Mouse (Mus musculus): ENCODE data around the gene Samd4.
A peak's percentile ranks its signal among the peaks of the same experiment; 100 is the strongest.

Samd4 gene

DNA sequence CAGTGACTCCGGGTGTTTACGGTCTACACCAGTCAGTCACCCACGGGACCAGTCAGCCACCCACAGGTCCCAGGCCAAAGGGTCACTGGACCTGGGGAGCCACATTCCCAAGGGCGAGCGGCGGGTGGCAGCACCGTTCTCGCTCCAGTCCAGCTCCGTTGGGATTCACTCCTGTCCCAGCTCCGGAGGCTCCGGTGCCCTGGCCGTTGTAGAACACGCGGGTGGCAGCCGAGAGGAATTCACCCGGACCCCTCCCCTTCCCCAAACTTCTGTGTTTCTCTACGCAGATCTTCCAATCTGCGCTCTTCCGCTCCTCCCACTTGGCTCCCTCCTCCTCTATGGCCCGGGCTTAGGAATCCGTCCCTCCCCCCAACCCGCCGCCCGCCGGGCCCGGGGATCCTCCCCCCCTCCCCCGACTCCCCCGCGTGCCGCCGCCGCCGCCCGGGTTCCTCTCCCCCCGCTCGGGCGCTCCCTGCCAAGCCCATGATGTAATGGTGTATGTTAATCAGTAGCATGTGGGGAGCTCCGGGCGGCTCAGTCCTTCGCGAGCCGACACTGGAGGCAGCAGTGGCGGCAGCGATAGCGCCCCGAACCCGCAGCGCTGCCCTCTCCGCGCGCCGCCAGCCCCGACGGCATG, at the start of gene Samd4:
TSS of gene Samd4 (plus strand) at position 424 of the 637 bp plus-strand sequence.
- Histone ChIP-seq H3K4me3 (replicated peaks; ENCODE audit: low read length) (peak within 1 kb of the TSS; percentile 81), H3K4me1 (replicated peaks; ENCODE audit: low read depth, low read length) (peaks cover 24% of the 10 kb centered on the region), H3K36me3 (ENCODE audit: insufficient read depth, low read length) (no peaks in the 10 kb centered on the region), H3K27me3 (ENCODE audit: insufficient read depth, low read length) (peaks cover 64% of the 10 kb centered on the region), H3K9me3 (ENCODE audit: low read length) (no peaks in the 10 kb centered on the region)
- no peak for TF ChIP-seq NANOG (IDR thresholded peaks at IDR 0.05; ENCODE audit: borderline replicate concordance, low read length)

DNA sequence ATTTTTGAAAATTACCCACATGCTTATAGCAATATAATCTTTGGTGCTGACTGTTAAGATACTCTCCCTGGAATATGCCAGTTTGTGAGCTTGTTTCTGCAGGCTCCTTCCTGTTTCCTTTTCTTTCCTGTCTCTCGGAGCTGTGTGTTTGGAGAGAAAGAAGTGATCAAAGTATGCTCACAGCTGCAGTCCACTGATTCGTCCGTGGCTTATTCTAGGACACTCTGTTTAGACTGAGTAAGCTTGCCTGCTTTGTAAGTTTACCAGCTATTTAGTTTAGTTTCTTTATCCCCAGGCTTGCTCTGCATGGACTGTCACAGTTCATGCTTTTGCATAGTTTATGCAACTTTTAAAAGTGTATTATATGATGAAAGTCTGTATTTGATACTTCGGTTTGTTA, 43.3 kb upstream of the Samd4 start:
- no peaks in the 10 kb centered on the region for H3K36me3 ChIP-seq (ENCODE audit: insufficient read depth, low read length)
- no peaks in the 10 kb centered on the region for H3K4me1 ChIP-seq (replicated peaks; ENCODE audit: low read depth, low read length)
- H3K27me3 ChIP-seq (ENCODE audit: insufficient read depth, low read length): no peaks in the 10 kb centered on the region
- H3K9me3 ChIP-seq (ENCODE audit: low read length): no peaks in the 10 kb centered on the region
- no peak for TF ChIP-seq POU5F1 (IDR thresholded peaks at IDR 0.05; ENCODE audit: borderline replicate concordance, low read length)
- no peak for TF ChIP-seq CTCF (conservative IDR thresholded peaks at IDR 0.05; ENCODE audit: low read length)
- TF ChIP-seq NANOG (IDR thresholded peaks at IDR 0.05; ENCODE audit: borderline replicate concordance, low read length): no peak
- no peak overlapping the region for H3K4me3 ChIP-seq (replicated peaks; ENCODE audit: low read length)

DNA sequence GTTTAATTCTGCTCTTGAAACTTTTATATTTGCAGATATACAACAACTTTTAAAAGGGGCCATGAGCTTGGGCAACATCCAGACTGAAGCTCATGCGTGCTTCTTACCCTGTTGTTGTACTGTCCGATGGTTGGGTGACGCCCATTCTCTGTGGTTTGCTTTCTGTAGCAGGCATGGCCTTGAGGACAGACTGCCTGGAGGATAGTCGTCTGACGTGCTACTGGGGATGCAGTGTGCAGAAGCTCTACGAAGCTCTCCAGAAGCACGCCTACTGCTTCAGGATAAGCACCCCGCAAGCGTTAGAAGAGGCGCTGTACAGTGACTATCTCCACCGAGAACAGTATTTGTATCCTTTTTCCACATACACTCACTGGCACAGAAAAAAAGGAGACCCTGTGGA, 36.9 kb upstream of the Samd4 start:
- no peaks in the 10 kb centered on the region for H3K4me1 ChIP-seq (replicated peaks; ENCODE audit: low read depth, low read length)
- no peak for TF ChIP-seq NANOG (IDR thresholded peaks at IDR 0.05; ENCODE audit: borderline replicate concordance, low read length)
- TF ChIP-seq POU5F1 (IDR thresholded peaks at IDR 0.05; ENCODE audit: borderline replicate concordance, low read length): no peak
- TF ChIP-seq CTCF (conservative IDR thresholded peaks at IDR 0.05; ENCODE audit: low read length): no peak
- no peaks in the 10 kb centered on the region for H3K27me3 ChIP-seq (ENCODE audit: insufficient read depth, low read length)
- no peak overlapping the region for H3K4me3 ChIP-seq (replicated peaks; ENCODE audit: low read length)
- no peaks in the 10 kb centered on the region for H3K9me3 ChIP-seq (ENCODE audit: low read length)
- no peaks in the 10 kb centered on the region for H3K36me3 ChIP-seq (ENCODE audit: insufficient read depth, low read length)

DNA sequence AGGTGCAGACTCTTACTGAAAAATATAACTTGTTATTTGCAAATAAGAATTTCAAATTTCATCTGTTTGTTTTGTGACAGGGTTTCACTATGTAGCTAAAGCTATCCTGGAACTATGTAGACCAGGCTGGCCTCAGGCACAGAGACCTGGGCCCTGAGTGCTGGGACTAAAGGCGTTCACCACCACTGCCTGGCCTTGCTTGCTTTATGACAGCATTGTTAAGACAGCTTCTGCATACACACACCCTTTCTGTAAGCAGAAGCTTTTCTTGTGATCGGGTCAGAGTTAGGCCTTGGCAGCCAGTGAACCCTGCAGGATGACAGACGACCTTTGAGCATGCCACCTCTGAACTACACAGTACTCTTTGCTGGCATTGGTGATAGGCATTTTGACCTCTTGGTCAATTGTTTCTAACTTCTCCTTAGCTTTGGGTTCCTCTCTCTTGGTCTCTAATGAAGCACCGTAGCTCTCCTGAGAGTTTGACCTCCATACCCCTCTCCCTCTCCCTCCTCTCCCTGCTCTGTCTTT, 34.5 kb upstream of the Samd4 start:
- H3K36me3 ChIP-seq (ENCODE audit: insufficient read depth, low read length): no peaks in the 10 kb centered on the region
- H3K4me1 ChIP-seq (replicated peaks; ENCODE audit: low read depth, low read length): no peaks in the 10 kb centered on the region
- H3K9me3 ChIP-seq (ENCODE audit: low read length): no peaks in the 10 kb centered on the region
- H3K4me3 ChIP-seq (replicated peaks; ENCODE audit: low read length): no peak overlapping the region
- TF ChIP-seq NANOG (IDR thresholded peaks at IDR 0.05; ENCODE audit: borderline replicate concordance, low read length) (no peak), CTCF (conservative IDR thresholded peaks at IDR 0.05; ENCODE audit: low read length) (no peak), POU5F1 (IDR thresholded peaks at IDR 0.05; ENCODE audit: borderline replicate concordance, low read length) (no peak)
- no peaks in the 10 kb centered on the region for H3K27me3 ChIP-seq (ENCODE audit: insufficient read depth, low read length)

- no peaks in the 10 kb centered on the region for H3K27me3 ChIP-seq (ENCODE audit: insufficient read depth, low read length)
- H3K4me1 ChIP-seq (replicated peaks; ENCODE audit: low read depth, low read length): no peaks in the 10 kb centered on the region
- H3K36me3 ChIP-seq (ENCODE audit: insufficient read depth, low read length): no peaks in the 10 kb centered on the region
- no peak overlapping the region for H3K4me3 ChIP-seq (replicated peaks; ENCODE audit: low read length)
- no peaks in the 10 kb centered on the region for H3K9me3 ChIP-seq (ENCODE audit: low read length)
- TF ChIP-seq CTCF (conservative IDR thresholded peaks at IDR 0.05; ENCODE audit: low read length) (no peak), NANOG (IDR thresholded peaks at IDR 0.05; ENCODE audit: borderline replicate concordance, low read length) (no peak), POU5F1 (IDR thresholded peaks at IDR 0.05; ENCODE audit: borderline replicate concordance, low read length) (no peak)
Measured at GRCm38 (mm10) chr14:46848736-46849135, 33.9 kb upstream of the Samd4 start.

DNA sequence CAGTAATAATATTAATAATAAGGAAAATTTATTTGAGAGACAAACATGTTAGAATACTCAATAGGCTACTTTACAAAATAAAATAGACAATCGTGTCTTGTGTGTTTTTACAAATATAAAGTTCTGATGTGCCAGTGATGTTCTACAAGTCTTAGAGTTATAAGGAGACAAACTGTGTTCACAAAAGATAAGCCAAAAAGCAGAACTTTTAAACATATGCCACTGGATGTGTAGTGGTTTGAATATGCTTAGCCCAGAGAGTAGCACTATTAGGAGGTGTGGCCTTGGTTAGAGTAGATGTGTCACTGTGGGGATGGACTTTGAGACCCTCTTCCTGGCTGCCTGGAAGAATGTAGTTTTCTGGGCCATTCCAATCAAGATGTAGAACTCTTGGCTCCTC, 32.9 kb upstream of the Samd4 start:
- no peaks in the 10 kb centered on the region for H3K27me3 ChIP-seq (ENCODE audit: insufficient read depth, low read length)
- no peak overlapping the region for H3K4me3 ChIP-seq (replicated peaks; ENCODE audit: low read length)
- TF ChIP-seq NANOG (IDR thresholded peaks at IDR 0.05; ENCODE audit: borderline replicate concordance, low read length) (no peak), POU5F1 (IDR thresholded peaks at IDR 0.05; ENCODE audit: borderline replicate concordance, low read length) (no peak), CTCF (conservative IDR thresholded peaks at IDR 0.05; ENCODE audit: low read length) (no peak)
- H3K9me3 ChIP-seq (ENCODE audit: low read length): no peaks in the 10 kb centered on the region
- H3K4me1 ChIP-seq (replicated peaks; ENCODE audit: low read depth, low read length): no peaks in the 10 kb centered on the region
- H3K36me3 ChIP-seq (ENCODE audit: insufficient read depth, low read length): no peaks in the 10 kb centered on the region

GRCm38 (mm10) chr14:46853677-46854076, 29.0 kb upstream of the Samd4 start:
- H3K4me3 ChIP-seq (replicated peaks; ENCODE audit: low read length): no peak overlapping the region
- no peaks in the 10 kb centered on the region for H3K36me3 ChIP-seq (ENCODE audit: insufficient read depth, low read length)
- no peaks in the 10 kb centered on the region for H3K27me3 ChIP-seq (ENCODE audit: insufficient read depth, low read length)
- H3K9me3 ChIP-seq (ENCODE audit: low read length): no peaks in the 10 kb centered on the region
- H3K4me1 ChIP-seq (replicated peaks; ENCODE audit: low read depth, low read length): no peaks in the 10 kb centered on the region
- no peak for TF ChIP-seq POU5F1 (IDR thresholded peaks at IDR 0.05; ENCODE audit: borderline replicate concordance, low read length)
- no peak for TF ChIP-seq NANOG (IDR thresholded peaks at IDR 0.05; ENCODE audit: borderline replicate concordance, low read length)
- TF ChIP-seq CTCF (conservative IDR thresholded peaks at IDR 0.05; ENCODE audit: low read length): no peak

- no peaks in the 10 kb centered on the region for H3K9me3 ChIP-seq (ENCODE audit: low read length)
Measured at GRCm38 (mm10) chr14:46862922-46863321, 19.7 kb upstream of the Samd4 start.

DNA sequence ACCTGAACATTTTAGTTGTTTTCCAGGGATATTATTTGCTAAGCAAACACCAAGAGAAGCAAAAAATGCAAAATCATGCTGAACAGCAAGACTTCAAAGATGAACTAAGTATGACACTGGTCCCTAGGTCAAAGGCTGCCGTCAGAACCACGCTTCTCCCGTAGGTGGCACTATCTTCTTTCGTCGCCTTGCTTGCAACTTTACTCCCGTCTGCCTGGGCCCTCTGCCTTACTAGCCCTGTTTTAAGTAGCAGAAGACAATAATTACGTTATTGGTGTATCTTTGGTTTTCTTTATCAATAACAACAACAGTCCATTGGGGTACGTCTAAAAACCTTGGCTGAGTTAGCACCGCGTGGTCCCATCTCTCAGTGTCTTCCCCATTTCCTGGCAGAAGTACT, 1.7 kb upstream of the Samd4 start:
- Histone ChIP-seq H3K4me1 (replicated peaks; ENCODE audit: low read depth, low read length) (peaks cover 24% of the 10 kb centered on the region), H3K9me3 (ENCODE audit: low read length) (no peaks in the 10 kb centered on the region)

More at GRCm38 (mm10) chr14:46862922-46863321, 19.7 kb upstream of the Samd4 start:
- Histone ChIP-seq H3K27me3 (ENCODE audit: insufficient read depth, low read length) (no peaks in the 10 kb centered on the region), H3K36me3 (ENCODE audit: insufficient read depth, low read length) (no peaks in the 10 kb centered on the region), H3K4me3 (replicated peaks; ENCODE audit: low read length) (no peak overlapping the region), H3K4me1 (replicated peaks; ENCODE audit: low read depth, low read length) (no peaks in the 10 kb centered on the region)
- TF ChIP-seq POU5F1 (IDR thresholded peaks at IDR 0.05; ENCODE audit: borderline replicate concordance, low read length): no peak
- no peak for TF ChIP-seq CTCF (conservative IDR thresholded peaks at IDR 0.05; ENCODE audit: low read length)
- TF ChIP-seq NANOG (IDR thresholded peaks at IDR 0.05; ENCODE audit: borderline replicate concordance, low read length): no peak

More for the DNA sequence above, 1.7 kb upstream of the Samd4 start:
- H3K27me3 ChIP-seq (ENCODE audit: insufficient read depth, low read length): peaks cover 52% of the 10 kb centered on the region
- no peak overlapping the region for H3K4me3 ChIP-seq (replicated peaks; ENCODE audit: low read length)
- H3K36me3 ChIP-seq (ENCODE audit: insufficient read depth, low read length): no peaks in the 10 kb centered on the region
- TF ChIP-seq NANOG (IDR thresholded peaks at IDR 0.05; ENCODE audit: borderline replicate concordance, low read length): no peak
- TF ChIP-seq CTCF (conservative IDR thresholded peaks at IDR 0.05; ENCODE audit: low read length): peak; percentile 59
- no peak for TF ChIP-seq POU5F1 (IDR thresholded peaks at IDR 0.05; ENCODE audit: borderline replicate concordance, low read length)
